Mouse (Mus musculus) embryonic fibroblast, embryonic 13.5 days (primary cell): ENCODE results near the gene Arid1b.

ENCODE experiments used
- CTCF ChIP-seq: IDR thresholded peaks from 2 replicates; pipeline ENCODE4 v1.5.1; 2011; ENCODE audit warnings: mild to moderate bottlenecking, control low read depth, low read length, moderate library complexity, borderline replicate concordance; ENCODE audit not compliant: insufficient read depth
- POLR2A ChIP-seq: IDR thresholded peaks from 2 replicates; pipeline ENCODE4 v1.6.1; 2011; ENCODE audit warnings: low read depth, mild to moderate bottlenecking, control low read depth, low read length, moderate library complexity

GRCm38 (mm10) chr17:5206731-5207130, 212.6 kb downstream of the Arid1b start:
- TF ChIP-seq POLR2A = no peak
- TF ChIP-seq CTCF = no peak
